Mouse (Mus musculus) forebrain, embryonic 14.5 days (tissue): ENCODE measurements around the gene Olfr1358. TPM values are rescaled to one million over a fixed set of nuclear protein-coding genes. Genes with fewer than 3 reads are reported as not detected.

Experiments used
- ATAC-seq: fragments of 200-750 bp; cut with Nextera tagmentation; 2 replicates; pipeline ENCODE4 v1.8.0; 2017; ENCODE audit warnings: mild to moderate bottlenecking, moderate library complexity
- DNase-seq: peaks from one replicate; pipeline ENCODE4 v3.0.0-alpha.2; 2015; ENCODE audit warnings: low spot score
- H3K27ac ChIP-seq: fragments of 300-500 bp; sonication (generic); 2 replicates; pipeline ENCODE4 v1.5.1; 2014; ENCODE audit warnings: low read depth, mild to moderate bottlenecking, control low read depth, low read length, moderate library complexity
- H3K27me3 ChIP-seq: fragments of 300-500 bp; sonication (generic); replicated peaks from 2 replicates; pipeline ENCODE4 v1.6.1; 2014; ENCODE audit warnings: low read length, control low read depth, mixed read lengths; ENCODE audit not compliant: control insufficient read depth, insufficient read depth
- H3K36me3 ChIP-seq: fragments of 300-500 bp; sonication (generic); 2 replicates; pipeline ENCODE4 v1.6.1; 2014; ENCODE audit warnings: low read length, control low read depth; ENCODE audit not compliant: control insufficient read depth, insufficient read depth
- H3K4me1 ChIP-seq: fragments of 300-500 bp; sonication (generic); 2 replicates; pipeline ENCODE4 v1.6.1; 2014; ENCODE audit warnings: antibody characterized with exemption, low read length, control low read depth; ENCODE audit not compliant: control insufficient read depth, insufficient read depth
- H3K4me2 ChIP-seq: fragments of 300-500 bp; sonication (generic); 2 replicates; pipeline ENCODE4 v1.6.1; 2014; ENCODE audit warnings: mild to moderate bottlenecking, control low read depth, low read length
- H3K4me3 ChIP-seq: fragments of 300-500 bp; sonication (generic); 2 replicates; pipeline ENCODE4 v1.5.1; 2014; ENCODE audit warnings: low read depth, low read length, control low read depth
- H3K9ac ChIP-seq: fragments of 300-500 bp; sonication (generic); 2 replicates; pipeline ENCODE4 v1.6.1; 2014; ENCODE audit warnings: mild to moderate bottlenecking, low read length, control low read depth, moderate library complexity
- H3K9me3 ChIP-seq: fragments of 300-500 bp; sonication (generic); replicated peaks from 2 replicates; pipeline ENCODE4 v1.6.1; 2016; ENCODE audit warnings: low read length, control low read depth, mixed read lengths; ENCODE audit not compliant: control insufficient read depth
- WGBS: fragments of 180-500 bp; shearing (Covaris S2); extraction: QIAGEN DNeasy Blood & Tissue Kit; methylation state at CpG from one replicate; pipeline ENCODE4 v1.1.7; 2014; 5-methylcytosine and 5-hydroxymethylcytosine counted together
- microRNA-seq: library from miRNA; unstranded; fragments of <30 nt; microRNA quantifications from one replicate; pipeline ENCODE4, GENCODE M21; 2016
- polyA plus RNA-seq: library from polyadenylated mRNA; unstranded; fragments of >200 nt; fragmentation: Nextera tagmentation; extraction: Ambion mirVana; gene quantifications from 2 replicates; pipeline ENCODE4 v1.2.1, GENCODE M21; 2014

The Olfr1358 gene
- polyA plus RNA-seq, 1 experiment from 2014 or later = not detected

- Histone ChIP-seq H3K4me1 (no peaks in the 10 kb centered on the region), H3K4me3 (no peak overlapping the region), H3K9me3 (no peaks in the 10 kb centered on the region), H3K4me2 (no peak overlapping the region), H3K27me3 (no peaks in the 10 kb centered on the region), H3K9ac (no peak overlapping the region), H3K36me3 (no peaks in the 10 kb centered on the region), H3K27ac (no peak overlapping the region)
- DNase-seq (no peak), ATAC-seq (no peak)
- WGBS = 65% methylated on average over 4 of the region's 4 CpGs
Observed at GRCm38 (mm10) chr10:78525511-78525910, 8.3 kb downstream of the Olfr1358 start.

GRCm38 (mm10) chr10:78540943-78541342, 23.7 kb downstream of the Olfr1358 start:
- H3K4me3 ChIP-seq = no peak overlapping the region
- no peaks in the 10 kb centered on the region for H3K9me3 ChIP-seq
- 76% methylated on average over 2 of the region's 2 CpGs for WGBS
- DNase-seq = no peak
- no peaks in the 10 kb centered on the region for H3K27me3 ChIP-seq
- H3K4me2 ChIP-seq = no peak overlapping the region
- no peaks in the 10 kb centered on the region for H3K4me1 ChIP-seq
- H3K27ac ChIP-seq = no peak overlapping the region
- H3K36me3 ChIP-seq = no peaks in the 10 kb centered on the region
- ATAC-seq = no peak
- no peak overlapping the region for H3K9ac ChIP-seq

GRCm38 (mm10) chr10:78565070-78565469, 47.8 kb downstream of the Olfr1358 start:
- Histone ChIP-seq H3K9ac (no peak overlapping the region), H3K9me3 (no peaks in the 10 kb centered on the region), H3K36me3 (no peaks in the 10 kb centered on the region), H3K4me1 (no peaks in the 10 kb centered on the region), H3K27me3 (no peaks in the 10 kb centered on the region), H3K4me3 (no peak overlapping the region), H3K27ac (no peak overlapping the region), H3K4me2 (no peak overlapping the region)
- WGBS = 91% methylated on average over 1 of the region's 1 CpGs
- ATAC-seq = no peak
- no peak for DNase-seq

- Histone ChIP-seq H3K36me3 (no peaks in the 10 kb centered on the region), H3K4me1 (no peaks in the 10 kb centered on the region), H3K9me3 (no peaks in the 10 kb centered on the region), H3K4me2 (no peak overlapping the region), H3K27me3 (no peaks in the 10 kb centered on the region), H3K9ac (no peak overlapping the region), H3K27ac (no peak overlapping the region), H3K4me3 (no peak overlapping the region)
- ATAC-seq = no peak
- WGBS = 85% methylated on average over 3 of the region's 3 CpGs
- no peak for DNase-seq
Observed at GRCm38 (mm10) chr10:78569191-78569590, 52.0 kb downstream of the Olfr1358 start.

GRCm38 (mm10) chr10:78569686-78570085, 52.5 kb downstream of the Olfr1358 start:
- no peak overlapping the region for H3K4me3 ChIP-seq
- H3K9ac ChIP-seq = no peak overlapping the region
- no peak overlapping the region for H3K27ac ChIP-seq
- H3K4me1 ChIP-seq = no peaks in the 10 kb centered on the region
- ATAC-seq = no peak
- 62% methylated on average over 3 of the region's 3 CpGs for WGBS
- H3K36me3 ChIP-seq = no peaks in the 10 kb centered on the region
- no peaks in the 10 kb centered on the region for H3K9me3 ChIP-seq
- no peak overlapping the region for H3K4me2 ChIP-seq
- no peak for DNase-seq
- H3K27me3 ChIP-seq = no peaks in the 10 kb centered on the region

Small RNA genes within 50 kb of the gene (microRNA-seq; reads per million reads assigned to microRNA genes)
- gene Gm27541 = not detected

Other genes starting within 250 kb of the Olfr1358 start
- gene Agpat3, start 164.9 kb upstream of the Olfr1358 start, polyA plus RNA-seq = 46.0 and 63.2 TPM in 2 replicates
- gene Rrp1, start 104.4 kb upstream of the Olfr1358 start, polyA plus RNA-seq = 251 and 315 TPM in 2 replicates
- 119 and 142 TPM in 2 replicates for gene Cstb, start 91.8 kb upstream of the Olfr1358 start, polyA plus RNA-seq
- 8.1 and 9.2 TPM in 2 replicates for gene Pdxk, start 52.5 kb upstream of the Olfr1358 start, polyA plus RNA-seq
- gene Ilvbl, start 56.9 kb downstream of the Olfr1358 start, polyA plus RNA-seq = 29.3 and 32.8 TPM in 2 replicates
- gene Syde1, start 74.5 kb downstream of the Olfr1358 start, polyA plus RNA-seq = 4.2 and 4.4 TPM in 2 replicates
- gene Olfr1357, start 100.6 kb downstream of the Olfr1358 start, polyA plus RNA-seq = not detected in 2 replicates
- gene Casp14, start 200.9 kb downstream of the Olfr1358 start, polyA plus RNA-seq = not detected in 2 replicates
- 0.17 and 0.24 TPM in 2 replicates for gene Ccdc105, start 235.6 kb downstream of the Olfr1358 start, polyA plus RNA-seq